Mouse (Mus musculus): ENCODE results near the gene Ncbp2.
"Not testable (repeated sequence)": the region's sequence is repeated elsewhere in the genome, so short reads cannot be mapped to it uniquely, and the experiment has no call there.

Gene Ncbp2

DNA sequence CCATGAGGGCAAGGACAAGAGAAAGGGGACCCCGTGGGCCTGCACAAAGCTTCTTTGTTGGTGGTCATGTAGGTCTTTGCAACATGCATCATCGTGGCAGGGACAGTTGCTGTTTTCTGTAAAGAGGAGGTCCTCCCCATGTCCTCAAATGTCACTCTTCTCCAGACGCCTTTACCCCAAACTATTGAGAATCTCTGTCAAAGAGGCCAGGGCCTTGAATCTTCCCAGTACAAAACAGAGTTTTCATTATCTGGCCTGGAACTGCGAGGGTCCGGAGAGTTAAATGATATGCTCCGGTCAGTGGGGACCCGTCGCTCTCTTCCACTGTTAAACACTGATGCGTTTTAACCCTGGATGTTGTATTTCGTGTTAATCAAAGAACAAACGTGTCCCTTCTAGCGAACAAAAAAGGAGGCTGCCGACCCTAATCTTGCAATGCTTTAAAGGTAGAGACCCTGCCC, 13.7 kb upstream of the Ncbp2 start:
- DNase-seq (ENCODE audit: low read depth, low spot score), result no peak

DNA sequence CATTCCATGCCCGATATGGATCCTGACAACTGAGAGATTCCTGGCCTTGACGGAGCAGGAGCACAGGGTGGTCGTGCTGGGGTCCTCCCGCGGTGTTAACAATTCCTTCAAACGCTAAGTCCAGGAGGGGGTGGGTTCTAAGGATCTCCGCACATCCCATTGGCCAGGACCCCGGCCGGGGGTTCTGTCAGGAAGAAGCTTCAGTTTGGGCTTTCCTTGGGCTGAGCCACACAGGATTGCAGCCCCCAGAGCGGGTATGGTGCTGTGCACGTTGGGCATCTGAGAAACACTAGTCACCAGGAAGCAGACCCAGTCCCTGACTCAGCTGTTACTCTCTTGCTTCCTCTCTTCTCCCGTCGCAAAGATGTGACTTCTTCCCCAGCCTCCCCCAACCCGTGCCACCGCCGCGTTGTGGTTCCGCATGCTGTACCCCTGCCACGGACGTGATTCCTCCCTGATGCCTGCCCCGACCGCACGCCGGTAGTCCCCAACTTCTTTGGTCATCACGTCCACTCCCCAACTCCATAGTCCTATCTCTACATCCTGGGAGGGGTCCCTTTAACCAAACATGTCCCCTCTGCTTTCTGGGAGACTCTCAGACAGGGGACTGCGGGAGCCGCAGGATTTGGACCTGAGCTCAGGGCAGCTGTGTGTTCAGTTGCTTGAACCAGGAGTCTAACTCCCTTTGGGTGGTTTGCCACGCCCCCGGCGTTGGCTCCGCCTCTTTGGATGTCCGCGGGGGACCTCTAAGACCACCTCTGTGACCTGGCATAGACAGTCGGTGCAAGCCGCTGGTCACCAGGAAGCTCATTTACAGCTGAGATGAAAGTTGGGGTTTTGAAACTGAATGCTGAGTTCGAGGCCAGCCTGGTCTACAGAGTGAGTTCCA, 13.0 kb upstream of the Ncbp2 start:
- DNase-seq (ENCODE audit: low read depth, low spot score), result no peak

DNA sequence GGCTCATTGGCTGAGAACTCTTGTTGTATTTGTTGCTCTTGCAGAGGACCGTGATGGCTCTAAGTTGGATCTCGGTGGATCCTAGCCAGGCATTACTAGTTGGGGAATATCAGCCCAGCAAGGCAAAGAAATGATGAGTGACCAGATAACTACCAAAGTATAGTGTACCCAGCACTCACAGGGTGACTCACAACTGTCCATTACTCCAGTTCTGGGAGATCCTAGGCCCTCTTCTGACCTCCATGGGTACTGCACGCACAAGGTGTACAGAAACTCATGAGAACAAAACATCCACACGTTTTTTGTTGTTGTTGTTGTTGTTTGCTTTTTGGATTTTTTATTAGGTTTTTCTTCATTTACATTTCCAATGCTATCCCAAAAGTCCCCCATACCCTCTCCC, 11.7 kb upstream of the Ncbp2 start:
- DNase-seq (ENCODE audit: low read depth, low spot score), result no peak

DNA sequence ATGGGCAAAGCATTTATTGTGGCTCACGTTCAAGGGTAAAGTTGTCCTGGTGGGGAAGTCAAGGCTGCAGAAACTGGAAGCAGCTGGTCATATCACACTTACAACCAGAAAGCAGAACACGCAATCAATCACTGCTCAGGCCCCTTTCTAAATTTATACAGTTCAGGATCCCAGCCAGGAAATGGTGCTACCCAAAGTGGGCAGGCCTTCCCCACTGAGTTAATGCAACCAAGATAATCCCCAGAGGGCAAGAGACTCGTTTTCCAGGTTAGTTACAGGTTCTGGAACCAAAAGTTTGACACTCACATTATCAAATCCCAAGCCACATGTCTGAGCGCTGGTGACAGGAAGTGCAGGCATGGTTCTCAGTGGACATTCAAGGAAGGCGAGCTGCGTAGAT, 9.5 kb upstream of the Ncbp2 start:
- no peak for DNase-seq (ENCODE audit: low read depth, low spot score)

DNA sequence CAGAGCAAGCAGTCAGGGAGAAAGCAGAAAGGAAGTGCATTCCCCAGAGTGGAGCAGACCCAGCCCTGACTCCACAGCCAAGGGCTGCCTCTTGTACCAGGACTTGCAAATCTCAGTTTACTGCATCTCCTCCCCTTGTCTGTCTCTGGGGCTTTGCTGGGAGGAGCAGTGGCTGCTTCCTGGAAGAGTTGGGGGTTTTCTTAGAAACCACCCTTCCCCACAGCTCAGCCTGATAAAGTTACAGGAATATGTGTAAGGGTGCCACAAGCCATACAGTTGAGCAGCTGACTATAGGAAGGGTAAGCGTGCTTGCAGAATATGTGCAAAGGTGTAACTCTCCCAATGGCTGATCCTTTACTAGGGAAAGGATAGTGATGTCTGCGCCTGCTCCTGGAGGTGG, 7.7 kb upstream of the Ncbp2 start:
- DNase-seq (ENCODE audit: low read depth, low spot score), result no peak

DNA sequence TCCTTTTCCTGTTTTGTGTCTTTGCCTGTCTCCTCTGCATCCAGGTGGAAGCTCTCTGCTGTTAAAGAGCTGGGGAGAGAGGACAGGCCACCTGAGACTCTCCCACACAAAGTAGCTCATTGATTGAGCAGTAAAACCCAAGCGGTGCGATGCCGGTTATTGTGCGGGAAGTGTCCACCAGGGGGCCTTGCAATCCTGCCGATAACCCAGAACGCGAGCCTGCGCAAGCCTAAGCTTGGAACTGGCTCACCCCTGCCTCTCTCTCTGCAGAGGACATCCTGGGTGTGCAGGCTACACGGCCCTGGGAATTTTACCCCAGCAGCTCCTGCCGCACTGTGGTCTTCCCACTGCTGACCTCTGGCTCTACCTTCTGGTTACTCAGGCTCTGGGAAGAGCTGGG, 4.3 kb upstream of the Ncbp2 start:
- DNase-seq (ENCODE audit: low read depth, low spot score), result no peak

DNA sequence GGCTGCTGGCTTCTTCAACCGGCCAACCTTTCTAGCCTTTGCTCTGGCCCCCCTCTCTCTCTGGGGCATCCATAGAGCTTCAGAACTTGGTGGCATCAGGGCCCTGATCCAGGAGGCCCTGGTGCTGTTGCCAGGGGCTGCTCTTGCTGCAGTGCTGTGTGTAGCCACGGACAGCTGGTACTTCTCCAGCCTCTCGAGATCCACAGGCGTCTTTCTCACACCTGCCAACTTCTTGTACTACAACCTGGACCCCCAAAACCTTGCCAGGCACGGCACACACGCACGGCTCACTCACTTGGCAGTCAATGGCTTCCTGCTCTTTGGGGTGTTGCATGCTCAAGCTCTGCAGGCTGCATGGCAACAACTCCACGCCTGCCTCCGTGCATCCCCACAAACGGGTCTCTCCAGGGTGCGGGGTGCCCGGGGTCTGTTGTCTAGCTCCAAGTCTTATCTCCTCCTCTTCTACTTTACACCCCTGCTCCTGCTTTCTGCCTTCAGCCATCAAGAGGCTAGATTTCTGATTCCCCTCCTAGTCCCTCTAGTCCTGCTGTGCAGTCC, 3.5 kb upstream of the Ncbp2 start:
- no peak for DNase-seq (ENCODE audit: low read depth, low spot score)

DNA sequence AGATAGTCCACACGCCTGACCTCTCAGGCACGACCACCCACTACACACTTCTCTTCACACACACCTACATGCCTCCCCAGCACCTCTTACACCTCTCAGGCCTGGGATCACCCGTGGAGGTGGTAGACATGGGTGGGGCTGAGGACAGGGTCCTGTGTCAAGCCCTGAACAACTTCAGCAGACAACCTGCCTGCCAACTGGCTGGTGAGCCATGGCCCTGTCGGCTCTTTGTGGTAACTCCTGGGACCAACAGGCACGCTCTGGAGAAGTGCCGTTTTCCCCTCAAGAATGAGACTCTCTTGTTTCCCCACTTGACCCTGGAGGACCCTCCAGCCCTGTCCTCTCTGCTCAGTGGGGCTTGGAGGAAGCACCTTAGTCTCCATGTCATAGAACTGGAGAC, 2.9 kb upstream of the Ncbp2 start:
- DNase-seq (ENCODE audit: low read depth, low spot score), result no peak

DNA sequence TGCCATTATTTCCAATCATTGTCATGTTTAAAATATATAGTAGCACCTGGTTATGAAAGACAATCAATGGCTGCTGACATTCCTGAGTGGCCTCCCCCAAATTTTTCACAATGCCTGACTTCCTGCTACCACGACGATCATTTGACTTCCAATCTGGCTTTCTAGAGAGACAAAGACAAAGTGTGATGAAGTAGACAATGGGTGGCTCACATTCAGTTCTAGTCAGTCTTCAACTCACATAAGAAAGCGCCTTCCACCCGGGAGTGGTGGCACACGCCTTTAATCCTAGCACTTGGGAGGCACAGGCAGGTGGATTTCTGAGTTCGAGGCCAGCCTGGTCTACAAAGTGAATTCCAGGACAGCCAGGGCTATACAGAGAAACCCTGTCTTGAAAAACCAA, 2.3 kb upstream of the Ncbp2 start:
- not testable (repeated sequence) for DNase-seq (ENCODE audit: low read depth, low spot score)

DNA sequence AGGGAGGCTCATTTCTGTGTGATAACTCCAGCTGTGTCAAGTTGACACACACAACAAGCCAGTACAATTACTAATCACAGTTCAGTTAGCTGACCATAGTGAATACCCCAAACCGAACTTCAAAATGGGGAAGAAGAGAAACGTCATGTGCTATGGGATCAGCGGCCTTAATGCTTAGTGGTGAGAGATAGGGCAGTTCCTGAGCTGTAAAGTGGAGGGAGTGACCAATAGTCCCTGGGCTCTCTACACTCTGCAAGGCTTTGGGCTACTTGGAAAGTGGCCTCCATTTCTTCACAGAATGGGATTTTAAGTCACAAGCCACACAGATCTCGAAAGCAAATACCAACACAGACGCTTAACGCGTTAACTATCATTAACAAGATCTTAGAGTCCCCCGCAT, 980 bp upstream of the Ncbp2 start:
- DNase-seq (ENCODE audit: low read depth, low spot score), result no peak

DNA sequence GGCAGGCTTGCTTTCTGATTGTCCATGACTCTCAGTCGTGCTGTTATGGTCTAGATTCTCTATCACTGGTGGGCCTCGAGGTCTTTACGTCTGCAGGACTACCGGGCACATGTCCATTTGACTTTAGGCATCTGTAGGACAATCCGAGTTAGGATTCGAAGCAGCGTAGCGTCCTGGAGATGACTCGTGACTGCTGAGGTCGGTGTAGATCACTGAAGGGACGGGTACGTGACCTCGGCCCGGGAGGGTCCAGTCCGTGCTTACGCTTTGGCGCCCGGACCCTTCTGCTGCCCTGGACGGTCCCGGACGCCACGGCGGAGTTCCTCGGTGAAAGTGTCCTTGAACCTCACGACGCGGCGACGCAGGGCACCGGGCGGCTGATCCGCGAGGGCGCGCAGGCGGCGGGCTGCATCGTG, 404 bp upstream of the Ncbp2 start:
- DNase-seq (ENCODE audit: low read depth, low spot score), result no peak

DNA sequence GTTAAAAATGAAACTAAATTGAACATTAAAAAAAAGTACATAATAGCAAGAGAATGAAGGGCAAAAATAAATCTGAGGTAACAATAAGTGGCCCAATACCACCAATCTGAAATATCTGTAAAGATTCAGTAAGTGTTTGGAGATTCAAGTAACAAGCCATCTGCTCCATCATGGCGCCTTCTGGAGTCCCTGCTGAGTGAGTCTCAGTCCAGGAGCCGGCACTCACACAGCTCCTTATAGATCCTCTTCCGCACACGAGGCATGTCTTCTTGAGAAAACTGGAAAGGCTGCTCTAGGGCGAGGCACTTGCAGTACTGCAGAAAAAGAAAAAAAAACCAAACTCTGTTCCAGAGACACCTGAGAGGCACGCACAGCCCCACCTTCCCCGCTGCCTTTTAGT, 14.9 kb downstream of the Ncbp2 start:
- peak; percentile 42 for DNase-seq (ENCODE audit: low read depth, low spot score)

DNA sequence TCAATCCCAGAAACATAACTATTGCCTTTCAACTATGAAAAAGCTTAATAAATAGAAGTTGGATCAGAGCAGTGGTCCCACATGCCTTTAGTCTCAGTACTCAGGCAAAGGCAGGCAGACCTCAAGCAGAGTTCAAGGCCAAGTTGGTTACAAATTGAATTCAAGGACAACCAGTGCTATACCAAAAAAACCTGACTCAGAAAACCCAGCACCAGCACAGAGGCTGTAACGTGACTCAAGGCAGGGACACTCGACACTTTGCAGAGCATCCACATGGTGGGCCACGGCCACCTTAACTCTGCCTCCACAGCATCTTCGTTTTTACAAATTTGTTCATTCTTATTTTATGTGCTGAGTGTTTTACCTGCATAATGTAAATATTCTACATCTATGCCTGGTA, 26.9 kb downstream of the Ncbp2 start:
- no peak for DNase-seq (ENCODE audit: low read depth, low spot score)

DNA sequence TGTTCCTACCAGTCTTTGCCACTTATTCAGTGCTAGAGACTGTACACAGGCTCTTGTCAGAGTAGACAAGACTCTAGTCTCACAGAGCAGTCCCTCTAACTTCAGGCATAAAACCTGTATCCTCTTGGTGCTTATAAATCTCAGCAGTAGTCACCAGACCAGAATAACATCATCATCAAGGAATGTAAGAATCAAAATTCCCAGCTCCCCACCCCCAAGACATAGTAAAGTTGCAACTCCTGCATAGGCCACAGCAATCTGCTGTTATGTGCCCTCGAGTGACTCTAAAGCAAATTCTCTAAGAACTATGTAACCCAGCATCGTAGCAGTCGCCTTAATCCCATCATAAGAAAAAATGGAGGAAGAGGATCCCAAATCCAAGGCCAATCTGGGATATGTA, 31.2 kb downstream of the Ncbp2 start:
- DNase-seq (ENCODE audit: low read depth, low spot score), result no peak

DNA sequence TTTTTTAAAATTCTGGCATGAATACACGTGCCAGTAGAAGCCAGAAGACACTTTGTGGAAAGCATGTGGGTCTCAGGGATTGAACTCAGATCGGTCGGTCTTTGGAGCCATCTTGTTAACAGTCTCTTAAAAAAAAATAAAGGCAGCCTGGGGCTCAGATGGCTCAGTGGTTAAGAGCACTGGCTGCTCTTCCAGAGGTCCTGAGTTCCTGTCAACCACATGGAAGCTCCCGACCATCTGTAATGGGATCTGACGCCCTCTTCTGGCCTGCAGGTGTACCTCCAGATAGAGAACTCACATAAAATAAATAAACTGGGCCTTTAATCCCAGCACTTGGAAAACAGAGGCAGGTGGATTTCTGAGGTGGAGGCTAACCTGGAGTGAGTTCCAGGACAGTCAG, 32.6 kb downstream of the Ncbp2 start:
- DNase-seq (ENCODE audit: low read depth, low spot score), result no peak

DNA sequence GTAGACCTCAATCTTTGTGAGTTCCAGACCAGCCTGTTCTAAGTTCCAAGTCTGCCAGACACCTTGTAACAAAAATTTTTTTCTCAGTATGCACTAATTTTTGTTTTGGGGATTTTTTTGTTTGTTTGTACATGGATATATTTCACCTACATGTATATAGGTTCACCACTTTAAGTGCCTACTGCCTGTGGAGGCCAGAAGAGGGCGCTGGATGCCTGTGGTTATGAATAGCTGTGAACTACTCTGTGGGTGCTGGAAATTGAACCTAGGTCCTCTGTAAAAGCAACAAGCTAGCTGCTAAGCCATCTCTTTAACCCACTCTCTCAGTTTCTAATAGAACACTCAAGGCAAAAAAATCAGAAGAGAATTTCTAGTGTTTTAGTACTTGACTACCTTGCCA, 43.7 kb downstream of the Ncbp2 start:
- DNase-seq (ENCODE audit: low read depth, low spot score), result no peak

DNA sequence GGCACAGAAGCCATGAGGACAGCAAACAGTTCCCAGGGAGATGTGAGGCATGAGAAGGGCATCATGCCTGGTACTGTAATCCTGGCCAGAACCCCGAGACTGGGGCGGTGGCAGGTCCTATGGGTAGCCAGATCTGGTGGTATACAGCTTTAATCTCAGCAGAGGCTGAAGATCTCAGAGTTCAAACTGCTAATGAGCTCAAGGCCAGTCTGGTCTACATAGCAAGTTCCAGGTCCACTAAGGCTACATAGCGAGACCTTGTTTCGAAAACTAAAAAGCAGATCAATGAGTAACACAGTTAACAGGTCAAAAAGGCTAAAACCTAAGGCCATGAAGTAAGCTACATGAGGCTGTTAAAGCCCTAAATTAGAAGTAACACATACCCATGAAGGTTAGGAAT, 44.9 kb downstream of the Ncbp2 start:
- DNase-seq (ENCODE audit: low read depth, low spot score), result no peak

DNA sequence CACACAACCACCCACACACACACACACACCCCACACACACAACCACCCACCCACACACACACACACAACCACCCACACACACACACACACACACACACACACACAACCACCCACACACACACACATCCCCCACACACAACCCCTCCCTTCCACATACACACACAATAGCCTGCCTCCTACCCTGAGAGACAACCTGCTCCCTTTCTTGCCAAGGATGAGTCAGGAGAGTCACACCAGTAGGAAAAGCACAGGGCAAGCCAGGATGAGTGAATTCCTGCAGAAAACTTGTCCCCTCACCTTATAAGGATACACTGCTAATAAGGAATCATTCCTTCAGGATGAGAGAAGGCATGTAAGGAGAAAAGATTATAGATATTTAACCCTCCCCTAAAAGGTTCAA, 45.6 kb downstream of the Ncbp2 start:
- DNase-seq (ENCODE audit: low read depth, low spot score), result no peak

DNA sequence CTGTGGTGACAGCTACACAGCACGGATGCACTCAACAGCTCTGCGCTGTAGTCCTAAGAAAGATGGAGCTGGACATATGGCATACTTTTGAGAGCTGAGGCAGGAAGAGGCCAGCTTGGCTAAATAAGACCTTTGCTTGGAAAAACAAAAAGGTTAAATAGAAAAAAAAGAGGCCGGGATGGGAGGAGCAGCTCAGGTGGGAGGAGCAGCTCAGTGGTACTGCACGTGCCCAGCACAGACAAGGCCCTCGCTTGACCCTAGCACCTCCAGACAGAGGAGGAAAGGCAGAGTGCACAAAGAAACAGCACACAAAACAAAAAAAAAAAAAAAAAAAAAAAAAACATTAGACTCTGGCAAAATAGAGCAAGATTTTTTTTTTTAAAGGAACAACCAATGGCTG, 48.1 kb downstream of the Ncbp2 start:
- no peak for DNase-seq (ENCODE audit: low read depth, low spot score)

DNA sequence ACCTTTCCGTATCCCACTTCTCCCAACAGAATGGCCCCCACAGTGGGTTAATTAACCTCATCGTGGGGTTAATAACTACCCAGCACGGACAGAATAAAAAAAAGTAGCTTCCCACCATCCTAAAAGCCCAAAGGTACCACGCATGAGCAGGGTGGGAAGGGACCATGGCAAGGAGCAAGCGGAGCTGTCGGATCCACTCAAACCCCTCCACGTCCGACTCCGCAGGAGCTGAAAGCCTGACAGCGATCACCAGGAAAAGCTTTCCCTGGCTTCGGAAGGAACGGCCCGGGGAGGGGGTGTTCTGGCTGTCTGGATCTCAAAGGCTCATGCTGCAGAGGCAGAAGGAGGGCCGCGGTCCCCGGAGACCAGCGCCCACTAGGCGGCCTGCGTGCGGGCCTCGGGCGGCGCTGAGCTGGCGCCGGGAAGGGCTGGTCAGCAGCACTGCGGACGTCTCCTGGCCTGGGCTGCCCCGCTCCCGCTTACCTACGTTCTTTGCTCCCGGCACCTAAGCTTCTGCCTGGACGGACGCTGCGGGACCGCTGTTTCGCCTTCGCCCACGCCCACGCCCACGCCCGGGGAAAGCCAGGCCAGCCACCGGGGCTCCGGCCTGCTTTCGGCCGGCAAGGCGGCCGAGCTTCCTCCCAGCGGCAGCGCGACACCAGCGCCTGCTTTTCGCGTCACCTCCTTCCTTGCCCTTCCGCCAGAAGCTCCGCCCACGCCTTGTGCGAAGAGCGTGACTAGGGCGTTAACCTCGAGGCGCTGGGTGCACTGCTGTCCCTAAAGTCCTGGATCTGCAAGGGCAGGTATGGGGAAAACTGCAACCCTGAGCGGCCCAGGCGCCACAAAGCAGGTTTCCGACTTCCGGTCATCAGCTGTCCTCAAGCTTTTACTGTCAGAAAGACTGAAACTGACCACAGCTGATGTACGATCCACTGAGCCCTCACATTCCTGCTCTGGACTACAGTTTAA, 54.5 kb downstream of the Ncbp2 start, which contains the start of gene Senp5:
Gene Senp5 (minus strand): TSS at position 779 of the 969 bp plus-strand sequence.
- DNase-seq (ENCODE audit: low read depth, low spot score), result peak; percentile 83

DNA sequence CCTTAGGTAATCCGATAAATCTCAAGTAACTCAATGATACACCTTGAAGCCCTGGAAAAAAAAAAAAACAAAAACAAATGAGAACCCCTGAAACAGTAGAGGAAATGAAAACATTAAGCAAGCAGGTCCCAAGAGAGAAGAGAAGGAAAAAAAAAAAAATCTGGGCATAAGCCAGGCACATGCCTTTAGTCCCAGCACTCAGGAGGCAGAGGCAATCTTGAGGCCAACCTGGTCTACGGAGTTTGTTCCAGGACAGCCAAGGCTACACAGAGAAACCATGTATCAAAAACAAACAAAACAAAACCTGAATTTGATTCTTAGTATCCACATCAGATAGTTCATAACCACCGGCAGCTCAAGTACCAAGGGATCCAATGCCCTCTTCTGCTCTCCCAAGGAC, 56.4 kb downstream of the Ncbp2 start:
- no peak for DNase-seq (ENCODE audit: low read depth, low spot score)
